Mouse (Mus musculus) brain, embryonic 14.5 days (tissue): ENCODE measurements around the gene Inka1. TPM values are rescaled to one million over a fixed set of nuclear protein-coding genes. Genes with fewer than 3 reads are reported as not detected.

Experiments used
- DNase-seq: peaks from one replicate; pipeline ENCODE4 v3.0.0-alpha.2; 2011; ENCODE audit warnings: low read depth
- CTCF ChIP-seq: fragments of 200-500 bp; IDR thresholded peaks from 2 replicates; pipeline ENCODE4 v1.5.1; 2012; ENCODE audit warnings: inconsistent platforms, mild to moderate bottlenecking, moderate library complexity, borderline replicate concordance; ENCODE audit not compliant: insufficient read depth, insufficient read length; ENCODE audit errors: extremely low read depth
- POLR2A ChIP-seq: fragments of 200-500 bp; IDR thresholded peaks from 2 replicates; pipeline ENCODE4 v1.6.1; 2012; ENCODE audit warnings: mild to moderate bottlenecking, inconsistent platforms, borderline replicate concordance; ENCODE audit not compliant: poor library complexity, insufficient read depth, insufficient read length, severe bottlenecking; ENCODE audit errors: extremely low read depth
- polyA plus RNA-seq: library from polyadenylated mRNA; depleted of rRNA; stranded (reverse); fragments of >200 nt; gene quantifications from 2 replicates; pipeline ENCODE4 v1.2.3, GENCODE M21; 2012

Inka1 gene
- polyA plus RNA-seq, 1 experiment: 13.3 TPM

GRCm38 (mm10) chr9:108001922-108002770 lies 16.5 kb upstream of the Inka1 start, which contains the start of gene Ip6k1:
Gene Ip6k1, plus strand, starts transcription at chr9:108002501.
- DNase-seq: peak; percentile 100
- no peak for TF ChIP-seq CTCF
- peak; percentile 54 for TF ChIP-seq POLR2A

DNA sequence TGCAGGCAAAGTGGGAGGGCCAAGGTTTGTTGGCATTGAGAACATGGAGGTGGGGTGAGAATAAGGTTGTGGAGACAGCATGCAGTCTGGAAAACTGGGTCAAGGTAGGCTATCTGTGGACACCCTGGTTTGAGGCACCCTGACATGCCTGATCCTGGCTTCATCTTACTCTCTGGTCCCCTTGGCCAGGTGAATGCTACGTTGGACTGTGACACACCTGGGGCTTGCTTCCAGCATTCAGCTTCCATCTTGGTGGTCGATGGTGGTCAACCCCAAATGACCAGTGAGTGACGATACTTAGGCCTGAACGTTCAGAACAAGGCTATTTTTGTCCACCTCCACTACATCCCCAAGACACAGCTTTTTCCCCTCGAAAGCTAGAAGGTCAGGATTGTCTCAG lies 10.4 kb upstream of the Inka1 start, which contains the start of gene Gm20662:
Gm20662 (plus strand) TSS at position 301 of the 400 bp plus-strand sequence.
- TF ChIP-seq POLR2A: no peak
- no peak for TF ChIP-seq CTCF
- no peak for DNase-seq

GRCm38 (mm10) chr9:107995513-107995912 lies 9.8 kb upstream of the Inka1 start:
- TF ChIP-seq POLR2A (no peak), CTCF (no peak)
- no peak for DNase-seq

DNA sequence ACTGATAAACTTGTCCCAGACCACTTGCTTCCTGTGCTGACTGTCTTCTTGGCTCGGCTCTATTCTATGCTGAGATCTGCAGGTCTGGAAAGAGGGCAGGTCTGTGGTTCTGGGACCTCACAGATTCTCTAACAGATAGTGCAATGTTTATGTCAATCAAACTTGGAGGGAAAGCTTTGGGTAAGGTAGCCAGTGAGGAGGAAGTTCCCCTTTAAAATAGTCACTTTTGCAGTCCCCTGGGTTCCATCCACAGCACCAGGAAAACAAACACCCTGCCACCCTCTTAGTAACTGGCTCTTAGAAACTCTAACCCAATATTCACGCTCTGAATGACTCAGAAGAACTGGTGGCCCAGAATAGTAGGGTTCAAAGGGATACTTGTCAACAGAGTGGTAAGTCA lies 8.8 kb upstream of the Inka1 start:
- no peak for DNase-seq
- no peak for TF ChIP-seq POLR2A
- no peak for TF ChIP-seq CTCF

DNA sequence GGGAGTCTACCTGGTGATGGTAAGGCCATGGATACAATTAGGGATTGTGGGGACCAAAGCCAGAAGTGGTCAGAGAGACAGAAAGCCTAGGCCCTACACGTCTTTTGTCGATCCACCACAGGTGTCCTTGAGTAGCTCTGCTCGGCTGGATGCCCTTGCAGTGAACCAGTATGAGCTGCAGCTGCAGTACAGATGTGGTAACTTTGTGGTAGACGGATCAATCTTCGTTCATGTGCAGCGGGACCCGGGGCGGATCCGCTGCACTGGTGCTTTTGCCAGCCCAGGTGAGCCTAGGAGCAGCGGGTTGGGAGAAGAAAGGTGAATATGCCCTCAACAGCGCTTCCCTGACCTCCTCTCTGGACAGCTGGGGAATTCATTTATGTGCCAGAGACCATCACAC lies 7.3 kb upstream of the Inka1 start:
- DNase-seq: no peak
- TF ChIP-seq POLR2A: no peak
- no peak for TF ChIP-seq CTCF

GRCm38 (mm10) chr9:107992197-107992596 lies 6.5 kb upstream of the Inka1 start, which contains the start of gene Cdhr4:
Gene Cdhr4, plus strand, starts transcription at chr9:107992497.
- TF ChIP-seq POLR2A (no peak), CTCF (no peak)
- DNase-seq: no peak

- no peak for DNase-seq
- TF ChIP-seq CTCF (no peak), POLR2A (no peak)
Observed at GRCm38 (mm10) chr9:107987950-107988349, 2.3 kb upstream of the Inka1 start.

DNA sequence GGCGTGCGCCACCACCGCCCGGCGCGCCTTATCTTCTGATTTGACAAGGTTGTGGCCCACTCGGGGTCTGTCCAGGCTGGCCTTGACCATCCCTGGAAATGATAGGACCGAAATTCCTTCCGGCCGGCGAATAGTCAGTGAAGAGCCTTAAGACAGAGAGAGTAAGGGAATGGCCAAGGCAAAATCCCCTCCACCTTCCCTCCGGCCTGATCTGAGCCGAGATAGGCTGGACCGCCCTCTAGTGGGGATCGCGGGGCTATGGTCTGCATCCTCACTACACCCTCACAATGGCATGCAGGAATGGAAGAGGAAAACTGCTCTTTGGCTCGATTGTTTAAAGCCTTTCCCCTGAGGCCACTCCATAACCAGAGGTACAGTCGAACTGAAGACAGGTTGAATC lies 697 bp upstream of the Inka1 start:
- peak; percentile 85 for DNase-seq
- TF ChIP-seq POLR2A (no peak), CTCF (peak; percentile 93)

GRCm38 (mm10) chr9:107984754-107985055 lies 974 bp downstream of the Inka1 start:
- no peak for DNase-seq
- no peak for TF ChIP-seq CTCF
- TF ChIP-seq POLR2A: no peak

- DNase-seq: no peak
Observed at GRCm38 (mm10) chr9:107984052-107984753, 1.5 kb downstream of the Inka1 start.

GRCm38 (mm10) chr9:107983421-107983890 lies 2.2 kb downstream of the Inka1 start:
- DNase-seq: peak; percentile 64
- no peak for TF ChIP-seq POLR2A
- TF ChIP-seq CTCF: no peak

More at GRCm38 (mm10) chr9:107984052-107984753, 1.5 kb downstream of the Inka1 start:
- TF ChIP-seq CTCF: no peak
- no peak for TF ChIP-seq POLR2A

DNA sequence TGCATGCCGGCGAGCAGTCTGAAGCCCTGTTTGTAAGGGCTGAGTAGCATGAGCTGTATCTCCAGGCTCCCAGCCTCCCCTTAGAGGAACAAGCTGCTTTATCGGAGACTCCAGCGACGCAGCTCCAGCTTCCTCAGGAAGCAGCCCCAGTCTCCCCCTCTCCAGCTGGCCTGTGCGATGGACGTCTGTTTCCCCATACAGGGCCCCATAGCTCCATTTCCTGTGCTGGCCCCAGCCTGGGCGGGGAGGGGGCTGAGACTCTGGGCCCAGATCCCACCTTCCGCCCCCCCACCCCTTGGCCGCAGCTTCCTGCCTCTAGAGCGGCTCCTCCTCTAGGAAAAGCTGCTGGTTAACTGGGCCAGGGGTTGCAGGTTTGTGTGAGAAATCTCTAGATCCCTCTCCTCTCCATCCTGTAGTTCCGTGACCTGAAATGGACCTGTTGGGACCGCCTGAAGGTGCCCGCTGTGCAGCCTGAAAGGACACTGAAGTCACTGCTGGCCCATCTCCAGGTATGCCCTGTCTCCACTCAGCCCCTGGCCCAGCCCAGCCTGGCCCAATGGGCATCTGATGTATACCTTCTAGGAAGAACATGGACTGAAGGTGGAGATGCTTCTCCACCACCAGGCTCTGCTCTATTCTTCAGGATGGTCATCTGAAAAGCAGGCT lies 2.9 kb downstream of the Inka1 start, which contains the start of gene Gm20661:
Gm20661 (plus strand) TSS at position 378 of the 666 bp plus-strand sequence.
- TF ChIP-seq CTCF (no peak), POLR2A (no peak)
- peak; percentile 65 for DNase-seq
